Mouse (Mus musculus): ENCODE data around the gene Foxk2.

DNA sequence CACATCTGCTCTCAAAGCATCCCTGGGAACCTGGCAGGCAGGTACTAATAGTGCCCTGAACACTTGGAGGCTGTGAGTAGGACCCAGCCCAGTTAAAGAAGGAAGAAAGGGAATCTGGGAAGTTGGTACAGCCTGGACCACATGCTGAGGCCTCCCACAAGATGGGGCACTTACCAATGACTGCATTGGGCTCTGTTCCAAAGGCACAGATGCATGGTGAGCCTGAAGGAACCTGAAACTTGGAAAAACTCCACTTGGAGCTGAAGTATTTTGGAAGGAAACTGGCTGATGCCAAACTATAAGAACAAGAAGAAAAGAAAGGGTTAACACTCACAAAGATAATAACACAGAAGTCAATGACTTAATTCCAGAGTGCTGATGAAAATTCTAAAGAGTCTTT is 68.8 kb downstream of the Foxk2 start:
- TF ChIP-seq POLR2A (IDR thresholded peaks at IDR 0.05; ENCODE audit: borderline replicate concordance, control insufficient read depth, low read depth, low read length) (no peak), CTCF (IDR thresholded peaks at IDR 0.05; ENCODE audit: control insufficient read depth, insufficient read depth, low read length) (no peak)

Measured in bone marrow, adult 2 months (tissue).